Mouse (Mus musculus): ENCODE results near the gene Rassf3. TPM values are rescaled to one million over a fixed set of nuclear protein-coding genes. Genes with fewer than 3 reads are reported as not detected.

Gene Rassf3
- total RNA-seq, 1 experiment from 2014 or later = 19.2 TPM

DNA sequence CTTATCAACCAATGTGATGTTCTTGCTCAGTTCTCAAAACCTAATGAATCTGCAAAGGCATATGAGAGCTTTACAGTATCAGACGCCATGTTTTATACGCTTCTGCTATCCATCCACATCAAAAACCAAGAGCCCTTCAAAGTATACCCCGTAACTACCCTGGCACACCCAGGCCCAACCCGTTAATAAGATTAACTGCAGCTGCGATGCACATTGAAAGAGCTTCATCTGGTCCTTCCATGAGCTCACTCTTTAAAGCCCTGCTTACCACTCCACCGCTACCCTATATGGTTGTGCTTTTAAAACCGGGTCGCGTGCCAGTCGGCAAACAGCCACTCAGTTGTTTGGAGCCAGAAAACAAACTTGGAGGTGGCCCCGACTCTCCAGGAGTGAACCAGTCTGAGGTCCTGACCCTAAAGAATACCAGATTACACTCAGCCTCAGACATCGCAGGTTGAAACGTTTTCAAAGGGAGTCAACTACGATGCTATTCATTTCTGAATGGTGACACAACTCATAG lies 50.6 kb downstream of the Rassf3 start:
- no peak for ATAC-seq (replicated peaks in 1 of 2; ENCODE audit: insufficient read depth in 1 of 2, low FRiP score in 2 of 2, low TSS enrichment in 1 of 2, low read depth in 1 of 2, poor library complexity in 2 of 2, severe bottlenecking in 2 of 2)

DNA sequence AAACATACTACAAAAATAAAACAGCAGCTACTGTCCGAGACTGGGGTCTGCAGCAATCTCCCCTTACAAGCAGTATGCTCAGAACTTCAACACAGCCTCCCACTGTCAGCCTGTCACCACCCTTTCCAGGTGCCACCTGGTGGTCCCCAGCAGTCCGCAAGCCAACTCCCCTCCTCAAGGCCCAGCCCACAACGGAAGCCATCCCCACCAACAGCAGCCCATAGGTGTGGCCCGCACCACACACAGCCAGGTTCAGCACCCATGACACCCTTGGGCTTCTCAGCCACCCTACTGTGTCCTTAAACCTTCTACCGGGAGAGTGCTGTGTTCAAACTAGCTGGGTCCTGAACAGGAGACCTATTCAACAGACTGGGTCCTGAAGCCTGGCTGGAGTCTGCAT lies 51.1 kb downstream of the Rassf3 start:
- ATAC-seq (replicated peaks in 1 of 2; ENCODE audit: insufficient read depth in 1 of 2, low FRiP score in 2 of 2, low TSS enrichment in 1 of 2, low read depth in 1 of 2, poor library complexity in 2 of 2, severe bottlenecking in 2 of 2) = no peak

DNA sequence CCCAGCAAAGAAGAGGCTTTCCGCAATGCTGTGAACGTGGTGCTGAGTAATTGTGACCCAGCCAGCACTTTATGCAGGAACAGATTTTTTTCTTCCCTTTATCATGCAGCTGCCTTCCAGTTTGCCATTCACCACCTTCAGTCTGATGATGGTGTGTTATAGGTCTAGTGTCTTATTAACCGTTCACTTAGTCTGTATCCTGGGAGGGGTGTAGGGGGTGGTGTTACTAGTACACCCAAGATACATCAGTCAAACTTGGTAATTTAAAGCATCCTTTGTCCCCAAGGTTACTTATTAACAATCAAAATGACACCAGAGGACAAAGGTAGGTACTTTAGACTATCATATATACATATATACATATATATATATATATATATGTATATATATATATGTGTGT lies 51.7 kb downstream of the Rassf3 start:
- ATAC-seq (replicated peaks in 1 of 2; ENCODE audit: insufficient read depth in 1 of 2, low FRiP score in 2 of 2, low TSS enrichment in 1 of 2, low read depth in 1 of 2, poor library complexity in 2 of 2, severe bottlenecking in 2 of 2) = no peak

GRCm38 (mm10) chr10:121423541-121424349 lies 52.4 kb downstream of the Rassf3 start:
- ATAC-seq (replicated peaks in 1 of 2; ENCODE audit: insufficient read depth in 1 of 2, low FRiP score in 2 of 2, low TSS enrichment in 1 of 2, low read depth in 1 of 2, poor library complexity in 2 of 2, severe bottlenecking in 2 of 2) = no peak

DNA sequence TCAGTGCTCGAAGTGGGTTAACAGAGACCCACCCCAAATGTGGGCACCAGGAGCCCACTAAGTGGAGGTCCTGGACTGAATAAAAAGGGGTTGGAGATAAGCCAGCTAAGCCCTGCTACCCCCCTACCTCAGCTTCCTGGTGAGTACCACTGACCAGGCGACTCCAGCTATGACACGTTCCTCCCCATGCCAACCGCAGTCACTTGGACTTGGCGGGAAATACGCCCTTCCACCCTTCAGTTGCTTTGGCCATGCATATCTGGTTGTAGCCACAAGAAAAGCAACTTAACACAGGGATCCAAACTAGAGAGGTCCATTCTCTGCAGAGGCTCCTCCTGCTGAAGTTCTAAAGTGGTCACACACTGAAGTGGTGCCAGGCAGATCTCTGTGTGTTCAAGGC lies 53.9 kb downstream of the Rassf3 start:
- ATAC-seq (replicated peaks in 1 of 2; ENCODE audit: insufficient read depth in 1 of 2, low FRiP score in 2 of 2, low TSS enrichment in 1 of 2, low read depth in 1 of 2, poor library complexity in 2 of 2, severe bottlenecking in 2 of 2) = no peak

GRCm38 (mm10) chr10:121421657-121422290 lies 54.4 kb downstream of the Rassf3 start:
- no peak for ATAC-seq (replicated peaks in 1 of 2; ENCODE audit: insufficient read depth in 1 of 2, low FRiP score in 2 of 2, low TSS enrichment in 1 of 2, low read depth in 1 of 2, poor library complexity in 2 of 2, severe bottlenecking in 2 of 2)

GRCm38 (mm10) chr10:121421023-121421422 lies 55.1 kb downstream of the Rassf3 start:
- ATAC-seq (replicated peaks in 1 of 2; ENCODE audit: insufficient read depth in 1 of 2, low FRiP score in 2 of 2, low TSS enrichment in 1 of 2, low read depth in 1 of 2, poor library complexity in 2 of 2, severe bottlenecking in 2 of 2) = no peak

DNA sequence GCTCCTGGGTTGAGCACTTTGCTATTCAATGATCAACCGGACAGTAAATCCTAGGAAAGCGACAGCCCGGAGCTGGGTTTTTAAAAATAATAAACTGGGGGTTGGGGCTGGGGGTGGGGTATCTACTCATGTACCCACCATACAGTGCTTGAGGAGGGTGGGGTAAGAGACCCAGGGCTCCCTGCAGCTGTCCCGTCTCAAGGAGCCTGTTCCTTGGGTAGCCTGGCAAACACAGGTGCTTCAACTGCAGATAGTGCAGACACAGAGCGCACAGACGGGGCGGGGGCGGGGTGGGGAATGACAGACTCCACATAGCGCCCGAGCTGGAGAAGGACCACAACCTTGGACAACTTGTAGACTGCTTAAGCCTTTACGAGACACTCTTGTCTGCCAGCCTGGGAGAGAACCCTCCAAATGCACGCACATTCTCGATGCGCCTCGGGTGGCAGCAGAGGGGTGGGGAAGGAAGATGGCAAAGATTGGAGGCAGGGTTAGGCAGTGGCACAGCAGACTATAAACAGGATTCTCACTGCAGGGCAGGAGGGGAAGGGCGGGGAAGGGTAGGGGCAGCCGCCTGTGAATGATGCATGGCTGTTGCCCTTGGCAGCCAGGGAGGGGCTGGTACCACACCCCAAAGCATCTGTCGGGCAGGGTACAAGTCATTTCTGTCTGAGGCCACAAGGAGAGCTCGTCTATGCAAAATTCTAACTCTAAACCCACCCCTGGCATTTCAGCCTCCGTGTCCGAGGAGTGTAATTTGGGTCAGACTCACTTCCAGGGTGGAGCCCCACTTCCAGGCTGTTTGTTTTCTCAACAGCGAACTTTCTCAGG lies 56.3 kb downstream of the Rassf3 start:
- peak in 1 of 2 experiments; percentile 22; a peak in 1 of 4 replicates for ATAC-seq (replicated peaks in 1 of 2; ENCODE audit: insufficient read depth in 1 of 2, low FRiP score in 2 of 2, low TSS enrichment in 1 of 2, low read depth in 1 of 2, poor library complexity in 2 of 2, severe bottlenecking in 2 of 2)

GRCm38 (mm10) chr10:121418835-121419234 lies 57.3 kb downstream of the Rassf3 start:
- no peak for ATAC-seq (replicated peaks in 1 of 2; ENCODE audit: insufficient read depth in 1 of 2, low FRiP score in 2 of 2, low TSS enrichment in 1 of 2, low read depth in 1 of 2, poor library complexity in 2 of 2, severe bottlenecking in 2 of 2)

GRCm38 (mm10) chr10:121414127-121414526 lies 62.0 kb downstream of the Rassf3 start:
- ATAC-seq (replicated peaks in 1 of 2; ENCODE audit: insufficient read depth in 1 of 2, low FRiP score in 2 of 2, low TSS enrichment in 1 of 2, low read depth in 1 of 2, poor library complexity in 2 of 2, severe bottlenecking in 2 of 2) = no peak

GRCm38 (mm10) chr10:121412824-121413223 lies 63.3 kb downstream of the Rassf3 start:
- no peak for ATAC-seq (replicated peaks in 1 of 2; ENCODE audit: insufficient read depth in 1 of 2, low FRiP score in 2 of 2, low TSS enrichment in 1 of 2, low read depth in 1 of 2, poor library complexity in 2 of 2, severe bottlenecking in 2 of 2)

- ATAC-seq (replicated peaks in 1 of 2; ENCODE audit: insufficient read depth in 1 of 2, low FRiP score in 2 of 2, low TSS enrichment in 1 of 2, low read depth in 1 of 2, poor library complexity in 2 of 2, severe bottlenecking in 2 of 2) = no peak
These were observed 64.3 kb downstream of the Rassf3 start for GRCm38 (mm10) chr10:121411721-121412455.

DNA sequence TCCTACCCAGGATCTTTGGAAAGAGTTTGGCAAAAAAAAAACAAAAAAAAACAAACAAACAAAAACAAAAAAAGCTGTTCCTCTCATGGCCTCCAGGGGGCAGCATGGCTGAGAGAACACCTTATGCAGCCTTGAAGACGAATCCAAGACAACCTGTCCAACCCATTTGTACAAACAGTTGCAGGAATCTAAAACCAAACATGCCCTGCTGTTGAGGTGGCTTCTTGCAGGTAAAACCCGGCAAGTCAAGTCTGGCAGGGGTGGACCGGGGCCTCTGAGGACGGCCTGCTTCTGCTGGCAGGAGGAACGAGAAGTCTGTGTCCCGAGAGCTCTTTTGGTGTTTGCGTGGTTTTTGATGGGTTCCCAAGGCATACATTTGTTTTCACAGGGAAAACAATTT lies 66.4 kb downstream of the Rassf3 start:
- peak; percentile 32 to 34; a peak in 1 of 4 replicates for ATAC-seq (replicated peaks in 1 of 2; ENCODE audit: insufficient read depth in 1 of 2, low FRiP score in 2 of 2, low TSS enrichment in 1 of 2, low read depth in 1 of 2, poor library complexity in 2 of 2, severe bottlenecking in 2 of 2)

- ATAC-seq (replicated peaks in 1 of 2; ENCODE audit: insufficient read depth in 1 of 2, low FRiP score in 2 of 2, low TSS enrichment in 1 of 2, low read depth in 1 of 2, poor library complexity in 2 of 2, severe bottlenecking in 2 of 2) = no peak
These were observed 72.2 kb downstream of the Rassf3 start for GRCm38 (mm10) chr10:121403946-121404345.

DNA sequence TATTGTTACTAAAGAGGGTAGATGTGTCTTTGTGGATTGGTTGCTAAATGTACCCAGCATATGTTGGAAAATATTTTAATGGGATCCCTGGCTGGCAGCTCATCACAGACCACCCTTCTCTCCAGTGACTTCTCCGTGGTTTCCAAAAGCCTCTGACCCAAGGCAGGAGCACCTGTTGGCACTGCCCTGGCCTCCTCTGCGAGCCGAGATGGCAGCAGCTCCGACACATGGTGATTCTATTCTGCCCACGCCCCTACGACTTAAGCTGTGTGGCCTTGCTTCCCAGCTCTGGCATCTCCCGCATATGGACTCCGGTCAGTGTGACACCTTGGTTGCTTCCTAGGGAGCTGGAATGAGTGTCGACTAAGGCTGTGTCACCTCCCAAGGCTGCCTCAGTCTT lies 73.0 kb downstream of the Rassf3 start:
- ATAC-seq (replicated peaks in 1 of 2; ENCODE audit: insufficient read depth in 1 of 2, low FRiP score in 2 of 2, low TSS enrichment in 1 of 2, low read depth in 1 of 2, poor library complexity in 2 of 2, severe bottlenecking in 2 of 2) = no peak

- no peak for ATAC-seq (replicated peaks in 1 of 2; ENCODE audit: insufficient read depth in 1 of 2, low FRiP score in 2 of 2, low TSS enrichment in 1 of 2, low read depth in 1 of 2, poor library complexity in 2 of 2, severe bottlenecking in 2 of 2)
These were observed 75.1 kb downstream of the Rassf3 start for GRCm38 (mm10) chr10:121401005-121401404.

- ATAC-seq (replicated peaks in 1 of 2; ENCODE audit: insufficient read depth in 1 of 2, low FRiP score in 2 of 2, low TSS enrichment in 1 of 2, low read depth in 1 of 2, poor library complexity in 2 of 2, severe bottlenecking in 2 of 2) = no peak
These were observed 77.5 kb downstream of the Rassf3 start for GRCm38 (mm10) chr10:121398599-121398998.

All from hematopoietic stem cell, adult 5-6 weeks (primary cell).